Mouse (Mus musculus) liver, postnatal 0 days (tissue): Measurements from ENCODE around the gene Mex3b.

ENCODE experiments used
- CTCF ChIP-seq: sonication (generic); IDR thresholded peaks from 2 replicates; pipeline ENCODE4 v1.5.1; 2016; ENCODE audit warnings: antibody characterized with exemption, low read depth
- EP300 ChIP-seq: IDR thresholded peaks from 2 replicates; pipeline ENCODE4 v1.6.1; 2016; ENCODE audit warnings: antibody characterized with exemption, low read depth, mild to moderate bottlenecking

- TF ChIP-seq CTCF (no peak), EP300 (no peak)
These were observed 39.9 kb downstream of the Mex3b start for GRCm38 (mm10) chr7:82907081-82907480.
